Mouse (Mus musculus) liver, embryonic 14.5 days (tissue): Measurements from ENCODE around the gene Sorcs3. TPM values are rescaled to one million over a fixed set of nuclear protein-coding genes. Genes with fewer than 3 reads are reported as not detected.

Source experiments
- ATAC-seq: fragments of 200-750 bp; cut with Nextera tagmentation; 2 replicates; pipeline ENCODE4 v1.8.0; 2017; ENCODE audit warnings: moderate number of reproducible peaks, mild to moderate bottlenecking, moderate library complexity; ENCODE audit not compliant: insufficient read depth
- DNase-seq, 3 experiments: peaks; one replicate each; pipeline ENCODE4 v3.0.0-alpha.2; 2012 to 2013; ENCODE audit warnings: low read depth in 3 of 3, low spot score in 3 of 3
- H3K27ac ChIP-seq: fragments of 300-500 bp; sonication (generic); 2 replicates; pipeline ENCODE4 v1.5.1; 2014; ENCODE audit warnings: moderate library complexity, mild to moderate bottlenecking, control low read depth, inconsistent platforms
- H3K27me3 ChIP-seq: fragments of 300-500 bp; sonication (generic); 2 replicates; pipeline ENCODE4 v1.6.1; 2014; ENCODE audit warnings: mild to moderate bottlenecking, low read length, moderate library complexity; ENCODE audit not compliant: control insufficient read depth, insufficient read depth
- H3K36me3 ChIP-seq: fragments of 300-500 bp; sonication (generic); replicated peaks from 2 replicates; pipeline ENCODE4 v1.6.1; 2014; ENCODE audit warnings: low read depth; ENCODE audit not compliant: control insufficient read depth, insufficient read depth
- H3K4me1 ChIP-seq, 2 experiments: fragments of 200-500 bp in 1 of 2; fragments of 300-500 bp in 1 of 2; sonication (generic) in 1 of 2; replicated peaks; 2 replicates each; pipeline ENCODE4 v1.6.1; 2012 to 2014; ENCODE audit warnings: antibody characterized with exemption in 1 of 2, inconsistent platforms in 1 of 2, low read length in 1 of 2; ENCODE audit not compliant: control insufficient read depth in 2 of 2, insufficient read depth in 2 of 2
- H3K4me2 ChIP-seq: fragments of 300-500 bp; sonication (generic); 2 replicates; pipeline ENCODE4 v1.6.1; 2014; ENCODE audit warnings: low read depth, mild to moderate bottlenecking, control low read depth, moderate library complexity
- H3K4me3 ChIP-seq, 2 experiments: fragments of 200-500 bp in 1 of 2; fragments of 300-500 bp in 1 of 2; sonication (generic) in 1 of 2; 2 replicates each; pipeline ENCODE4 v1.5.1; 2012 to 2014; ENCODE audit warnings: low read depth in 2 of 2, low read length in 2 of 2, mild to moderate bottlenecking in 2 of 2, control low read depth in 1 of 2, inconsistent platforms in 1 of 2, moderate library complexity in 1 of 2; ENCODE audit not compliant: insufficient read depth in 1 of 2
- H3K9ac ChIP-seq: fragments of 300-500 bp; sonication (generic); replicated peaks from 2 replicates; pipeline ENCODE4 v1.6.1; 2014; ENCODE audit warnings: mild to moderate bottlenecking, control low read depth, moderate library complexity
- H3K9me3 ChIP-seq: fragments of 300-500 bp; sonication (generic); 2 replicates; pipeline ENCODE4 v1.6.1; 2016; ENCODE audit warnings: low read length, mixed read lengths; ENCODE audit not compliant: control insufficient read depth
- CTCF ChIP-seq: IDR thresholded peaks from 2 replicates; pipeline ENCODE4 v1.5.1; 2016; ENCODE audit warnings: antibody characterized with exemption, low read depth, control low read depth
- EP300 ChIP-seq: IDR thresholded peaks from 2 replicates; pipeline ENCODE4 v1.6.1; 2016; ENCODE audit warnings: antibody characterized with exemption, low read depth
- WGBS: fragments of 180-500 bp; shearing (Covaris S2); extraction: QIAGEN DNeasy Blood & Tissue Kit; methylation state at CpG from one replicate; pipeline ENCODE4 v1.1.7; 2014; ENCODE audit not compliant: insufficient replicate concordance; 5-methylcytosine and 5-hydroxymethylcytosine counted together
- polyA plus RNA-seq, 2 experiments: library from polyadenylated mRNA; depleted of rRNA in 1 of 2; stranded (reverse) in 1 of 2; unstranded in 1 of 2; fragments of >200 nt; fragmentation: Nextera tagmentation in 1 of 2; extraction: Ambion mirVana in 1 of 2; gene quantifications; 2 replicates each; pipeline versions ENCODE4 v1.2.1 to v1.2.3; 2012 to 2014

Gene Sorcs3
- polyA plus RNA-seq, 2 experiments = 0.04 to 0.09 TPM

DNA sequence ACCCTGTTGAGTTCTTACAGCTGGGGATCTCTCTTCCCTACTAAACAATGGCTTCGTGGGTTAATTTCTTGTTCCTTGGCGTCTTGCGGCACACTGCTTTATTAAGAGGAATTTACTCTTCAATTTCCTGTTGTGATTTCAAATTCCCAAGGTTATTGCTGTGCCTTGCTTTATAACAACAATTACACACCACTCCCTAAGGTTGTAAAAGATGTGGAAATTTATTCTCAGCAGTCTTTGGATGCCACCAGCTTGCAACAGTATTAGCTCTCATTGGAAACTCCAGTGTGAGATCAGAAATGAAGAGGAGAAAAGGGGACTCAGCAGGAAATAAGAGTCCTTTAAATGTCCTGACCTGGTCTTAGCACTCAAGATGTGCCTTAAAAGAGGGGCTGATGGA is 641.9 kb downstream of the Sorcs3 start:
- 62% methylated on average over 3 of the region's 3 CpGs for WGBS
- Histone ChIP-seq H3K27ac (no peak overlapping the region), H3K36me3 (no peaks in the 10 kb centered on the region), H3K27me3 (no peaks in the 10 kb centered on the region), H3K9me3 (no peaks in the 10 kb centered on the region), H3K4me1 (no peaks in the 10 kb centered on the region), H3K9ac (no peak overlapping the region), H3K4me3 (no peak overlapping the region), H3K4me2 (no peak overlapping the region)
- no peak for DNase-seq
- no peak for ATAC-seq
- TF ChIP-seq CTCF (no peak), EP300 (no peak)

DNA sequence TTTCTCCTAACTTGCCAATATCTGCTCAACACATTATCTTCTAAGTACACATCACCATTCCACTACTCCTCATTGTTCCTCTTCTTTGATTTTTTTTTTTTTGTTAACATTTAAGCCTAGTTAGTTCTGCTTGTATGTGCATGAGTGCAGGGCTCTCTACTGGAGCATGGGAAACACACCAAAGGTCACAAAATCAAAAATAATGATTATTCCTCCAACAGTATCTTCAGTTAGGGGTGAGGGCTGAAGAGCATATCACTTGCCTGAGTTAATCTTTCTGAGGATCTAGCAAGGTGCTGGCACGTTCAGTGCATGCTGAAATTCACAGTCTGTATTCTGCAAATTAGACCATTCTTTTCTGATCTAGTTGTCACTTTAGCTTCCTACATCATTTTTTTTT is 644.6 kb downstream of the Sorcs3 start:
- ATAC-seq = no peak
- no peaks in the 10 kb centered on the region for H3K9me3 ChIP-seq
- H3K27ac ChIP-seq = no peak overlapping the region
- no peaks in the 10 kb centered on the region for H3K27me3 ChIP-seq
- H3K9ac ChIP-seq = no peak overlapping the region
- DNase-seq = no peak
- TF ChIP-seq EP300 (no peak), CTCF (no peak)
- H3K4me1 ChIP-seq = no peaks in the 10 kb centered on the region
- no peaks in the 10 kb centered on the region for H3K36me3 ChIP-seq
- H3K4me2 ChIP-seq = no peak overlapping the region
- 56% methylated on average over 1 of the region's 1 CpGs for WGBS
- no peak overlapping the region for H3K4me3 ChIP-seq
